Mouse (Mus musculus): ENCODE data around the gene Dscam.

GRCm38 (mm10) chr16:96575841-96576240 is 594.7 kb downstream of the Dscam start:
- TF ChIP-seq CTCF (IDR thresholded peaks at IDR 0.05; ENCODE audit: low read depth, low read length) (no peak), POLR2A (IDR thresholded peaks at IDR 0.05; ENCODE audit: insufficient read depth, low read length) (no peak), EP300 (IDR thresholded peaks at IDR 0.05; ENCODE audit: insufficient read depth, low read depth, low read length) (no peak)
